In the genomic region with DNA sequence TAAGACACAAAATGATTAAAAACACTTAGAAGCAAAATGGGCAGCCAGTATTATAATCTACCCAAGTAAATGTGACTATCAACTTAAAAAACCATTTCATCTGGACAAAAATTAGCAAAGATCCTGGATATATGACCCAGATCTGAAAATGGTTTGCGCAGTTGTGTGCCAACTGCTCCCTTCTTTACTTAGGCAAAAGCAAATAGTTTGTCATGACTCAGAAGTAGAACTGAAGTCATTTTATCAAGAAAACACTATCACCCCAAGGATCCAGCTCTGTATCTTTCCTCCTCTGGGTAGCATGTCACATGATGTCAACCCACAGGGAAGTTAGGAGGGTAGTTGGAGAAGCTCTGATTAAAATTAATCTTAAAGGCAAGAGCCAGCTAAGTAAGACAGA, we compare ENCODE assay signal across 23 mouse cellular contexts. TPM values are rescaled to one million over a fixed set of nuclear protein-coding genes. Genes with fewer than 3 reads are reported as not detected.
DNase-seq lines count a peak whose midpoint lies in the region; ATAC-seq and TF ChIP-seq lines count a peak whose summit lies in the region.
"Had no signal": no experiment of that assay in that cellular context is flagged by ENCODE, and none has a peak within 500 bp of the region (broad histone marks: within the 10 kb centered on the region; RNA-seq: fewer than 3 reads in every experiment).

No protein-coding gene starts in this region.

- ATAC-seq in stomach, embryonic 16.5 days (ENCODE audit: insufficient read depth, low FRiP score), result peak; percentile 53; the same call in 1 of the 2 replicates
- peak; percentile 67 for ATAC-seq in stomach, postnatal 0 days (ENCODE audit: low FRiP score, low TSS enrichment)
- ATAC-seq in inflammation-experienced regulatory T-cells, adult 6 months, result no peak
- ATAC-seq: activated CD4-positive, CD25-positive, alpha-beta regulatory T cell, adult 4 months; CD4-positive, CD25-positive, alpha-beta regulatory T cell, adult 4 months; Patski had no signal

- no peak overlapping the region for H3K4me2 ChIP-seq in stomach, embryonic 16.5 days (ENCODE audit: low read depth, low read length)
- no peak overlapping the region for H3K4me2 ChIP-seq in stomach, postnatal 0 days (replicated peaks; ENCODE audit: low read depth)

- no peaks in the 10 kb centered on the region for H3K36me3 ChIP-seq in MEL (ENCODE audit: control insufficient read depth in 1 of 2, insufficient read depth in 2 of 2, low read length in 2 of 2)
- no peaks in the 10 kb centered on the region for H3K36me3 ChIP-seq in stomach, embryonic 16.5 days (ENCODE audit: control insufficient read depth, insufficient read depth, low read length)
- H3K36me3 ChIP-seq in stomach, postnatal 0 days (ENCODE audit: control insufficient read depth, insufficient read depth, low read length), result no peaks in the 10 kb centered on the region
- H3K36me3 ChIP-seq: G1E had no signal

- no peak overlapping the region for H3K27ac ChIP-seq in MEL (ENCODE audit: control insufficient read depth, low read depth, low read length)
- no peak overlapping the region for H3K27ac ChIP-seq in stomach, embryonic 16.5 days (ENCODE audit: low read length)
- H3K27ac ChIP-seq in stomach, postnatal 0 days (replicated peaks), result no peak overlapping the region

- no peak for TF ChIP-seq EP300 in MEL (IDR thresholded peaks at IDR 0.05; ENCODE audit: low read depth in 1 of 2, low read length in 2 of 2)
- TF ChIP-seq EP300 in stomach, postnatal 0 days (optimal IDR thresholded peaks at IDR 0.05), result no peak

- H3K9me3 ChIP-seq in MEL (replicated peaks; ENCODE audit: insufficient read depth, low read length), result no peaks in the 10 kb centered on the region
- no peaks in the 10 kb centered on the region for H3K9me3 ChIP-seq in stomach, embryonic 16.5 days (replicated peaks; ENCODE audit: control insufficient read depth, low read length)
- H3K9me3 ChIP-seq in stomach, postnatal 0 days (ENCODE audit: control insufficient read depth, low read length), result no peaks in the 10 kb centered on the region
- H3K9me3 ChIP-seq: G1E had no signal

- peak; percentile 2 for DNase-seq in urinary bladder, postnatal 14 days (ENCODE audit: low spot score)
- no peak for DNase-seq in urinary bladder, postnatal 25 days (ENCODE audit: low spot score)
- no peak for DNase-seq in MEL (ENCODE audit: low read depth, low spot score)
- no peak for DNase-seq in stomach, postnatal 0 days (ENCODE audit: low spot score)
- DNase-seq in heart, adult 9 months (ENCODE audit: low spot score in 2 of 2), result no peak
- no peak for DNase-seq in heart, postnatal 4 days
- DNase-seq: adrenal gland, adult 2 months; adrenal gland, adult 8-10 months; adrenal gland, postnatal 10 days; adrenal gland, postnatal 14 days; adrenal gland, postnatal 25 days; adrenal gland, postnatal 36 days; B cell, adult 2 months; cerebellum, adult 11 months; cerebellum, adult 11-12 months; cerebellum, adult 18-20 months had no signal

- H3K27me3 ChIP-seq in MEL (ENCODE audit: control insufficient read depth in 1 of 2, insufficient read depth in 2 of 2, low read length in 2 of 2), result no peaks in the 10 kb centered on the region
- H3K27me3 ChIP-seq in stomach, embryonic 16.5 days (ENCODE audit: control insufficient read depth, insufficient read depth, low read length), result no peaks in the 10 kb centered on the region
- no peaks in the 10 kb centered on the region for H3K27me3 ChIP-seq in stomach, postnatal 0 days (ENCODE audit: control insufficient read depth, insufficient read depth, low read length)
- H3K27me3 ChIP-seq: CH12.LX had no signal

- TF ChIP-seq RAD21 in MEL (IDR thresholded peaks at IDR 0.05; ENCODE audit: low read depth, low read length), result no peak

- H3K79me2 ChIP-seq in MEL (ENCODE audit: control insufficient read depth, insufficient read depth, low read length, poor library complexity), result no peaks in the 10 kb centered on the region

- TF ChIP-seq CTCF in MEL (IDR thresholded peaks at IDR 0.05 in 2 of 3, conservative IDR thresholded peaks at IDR 0.05 in 1 of 3; ENCODE audit: control insufficient read depth in 1 of 3, insufficient read depth in 1 of 3, low read depth in 2 of 3, low read length in 3 of 3, poor library complexity in 1 of 3, severe bottlenecking in 1 of 3), result no peak
- no peak for TF ChIP-seq CTCF in stomach, postnatal 0 days (IDR thresholded peaks at IDR 0.05; ENCODE audit: low read depth)

- H3K4me3 ChIP-seq in MEL (ENCODE audit: control insufficient read depth in 1 of 2, insufficient read depth in 1 of 2, low read depth in 2 of 2, low read length in 2 of 2), result no peak overlapping the region
- no peak overlapping the region for H3K4me3 ChIP-seq in stomach, embryonic 16.5 days (replicated peaks; ENCODE audit: low read length)
- H3K4me3 ChIP-seq in stomach, postnatal 0 days (ENCODE audit: low read depth, low read length), result no peak overlapping the region

- H3K4me1 ChIP-seq in MEL (ENCODE audit: control insufficient read depth in 1 of 2, insufficient read depth in 2 of 2, low read length in 2 of 2), result no peaks in the 10 kb centered on the region
- H3K4me1 ChIP-seq in stomach, embryonic 16.5 days (ENCODE audit: control insufficient read depth, insufficient read depth, low read length), result no peaks in the 10 kb centered on the region
- H3K4me1 ChIP-seq in stomach, postnatal 0 days (replicated peaks; ENCODE audit: control insufficient read depth, insufficient read depth), result no peaks in the 10 kb centered on the region

- 81% methylated on average over 1 of the region's 1 CpGs for WGBS in stomach, embryonic 16.5 days
- 68% methylated on average over 1 of the region's 1 CpGs for WGBS in stomach, postnatal 0 days

- H3K9ac ChIP-seq in MEL (ENCODE audit: control insufficient read depth, low read depth, low read length, poor library complexity, severe bottlenecking), result no peak overlapping the region
- no peak overlapping the region for H3K9ac ChIP-seq in stomach, embryonic 16.5 days (ENCODE audit: low read length)
- no peak overlapping the region for H3K9ac ChIP-seq in stomach, postnatal 0 days (ENCODE audit: low read length)

- TF ChIP-seq POLR2A in MEL (IDR thresholded peaks at IDR 0.05; ENCODE audit: control insufficient read depth in 1 of 2, insufficient read depth in 1 of 2, low read depth in 1 of 2, low read length in 2 of 2, poor library complexity in 1 of 2), result no peak

TF ChIP-seq in MEL, 35 proteins besides CTCF, POLR2A, EP300 and RAD21:
- TF ChIP-seq TAL1 (IDR thresholded peaks at IDR 0.05; ENCODE audit: low read length) (no peak), E2F4 (IDR thresholded peaks at IDR 0.05; ENCODE audit: borderline replicate concordance, low read depth, low read length) (no peak), USF1 (IDR thresholded peaks at IDR 0.05; ENCODE audit: low read depth, low read length) (peak; percentile 58; the same call in 1 of the 2 replicates)

RNA-seq across cellular contexts. Expression of a gene that starts 53.8 kb away (rescaled TPM):
- total RNA-seq in MEL (2012; rRNA removed), result not detected in 2 replicates
- polyA plus RNA-seq in MEL (2012; ENCODE audit: insufficient read depth in 1 of 2, insufficient read length in 2 of 2, low read depth in 1 of 2, low replicate concordance in 2 of 2, missing spikeins in 1 of 2), result under 1 TPM in 1 of 2 experiments, not detected in 1; 0.01 TPM
- 0.39 and 0.84 TPM in 2 replicates for polyA plus RNA-seq in stomach, embryonic 16.5 days (2015; fragmentation: Nextera tagmentation; extraction: Ambion mirVana)
- polyA plus RNA-seq in stomach, postnatal 0 days (2015; fragmentation: Nextera tagmentation; extraction: Ambion mirVana), result 1.2 and 1.5 TPM in 2 replicates
- not detected for polyA plus RNA-seq in inflammation-experienced regulatory T-cells, adult 6 months (2017; shearing (Covaris generic))
- total RNA-seq in heart, postnatal 4 days (2021), result under 1 TPM; 0.07 to 0.10 TPM
- total RNA-seq: CH12.LX had no signal
- polyA plus RNA-seq: activated CD4-positive, CD25-positive, alpha-beta regulatory T cell, adult 4 months; CD4-positive, CD25-positive, alpha-beta regulatory T cell, adult 4 months; G1E had no signal

RNA-seq across cellular contexts. Expression of a gene that starts 54.2 kb away (rescaled TPM):
- total RNA-seq in MEL (2012; rRNA removed), result 29.1 and 32.5 TPM in 2 replicates
- 10 to 100 TPM in 1 of 2 experiments, not detected in 1; 21.3 TPM for polyA plus RNA-seq in MEL (2012; ENCODE audit: insufficient read depth in 1 of 2, insufficient read length in 2 of 2, low read depth in 1 of 2, low replicate concordance in 2 of 2, missing spikeins in 1 of 2)
- polyA plus RNA-seq in stomach, embryonic 16.5 days (2015; fragmentation: Nextera tagmentation; extraction: Ambion mirVana), result 40.9 and 46.5 TPM in 2 replicates
- 31.4 and 31.6 TPM in 2 replicates for polyA plus RNA-seq in stomach, postnatal 0 days (2015; fragmentation: Nextera tagmentation; extraction: Ambion mirVana)
- polyA plus RNA-seq in inflammation-experienced regulatory T-cells, adult 6 months (2017; shearing (Covaris generic)), result 10 to 100 TPM; 50.0 to 60.2 (median 54.7) TPM
- 10 to 100 TPM; 27.3 TPM for total RNA-seq in heart, postnatal 4 days (2021)
